Mouse (Mus musculus) embryo, embryonic 11 days (tissue): ENCODE data around the gene Gm6525.

Experiments
- DNase-seq: peaks from one replicate; pipeline ENCODE4 v3.0.0-alpha.2; 2015

The Gm6525 gene

DNA sequence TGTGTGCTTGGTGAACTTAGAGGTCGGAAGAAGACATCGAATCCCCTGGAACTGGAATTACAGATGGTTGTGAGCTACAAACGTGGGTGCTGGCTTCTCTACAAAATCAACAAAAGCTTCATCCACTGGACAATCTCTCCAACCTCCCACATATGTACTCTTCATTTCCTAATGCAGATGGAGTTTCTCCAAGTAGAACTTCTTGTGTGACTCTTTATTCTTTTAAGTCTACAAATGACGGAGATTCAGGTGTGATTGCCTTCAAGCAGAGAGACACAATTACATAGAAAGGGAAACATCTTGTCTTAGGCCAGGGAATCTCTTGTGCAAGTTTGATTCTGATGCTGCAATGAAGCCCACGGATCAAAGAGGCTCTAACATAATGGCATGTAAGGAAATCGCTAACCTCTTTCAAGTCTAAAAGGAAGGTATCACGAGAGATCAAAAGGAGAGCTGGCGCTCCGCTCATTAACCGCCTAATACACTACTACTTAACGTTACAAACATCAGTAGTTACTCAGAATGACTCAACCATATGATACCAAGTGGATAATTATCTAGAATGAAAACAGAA, at the start of gene Gm6525:
Gene Gm6525 (plus strand): TSS at position 524 of the 574 bp plus-strand sequence.
- no peak for DNase-seq

GRCm38 (mm10) chr3:84125704-84126289, 48.1 kb upstream of the Gm6525 start:
- no peak for DNase-seq

DNA sequence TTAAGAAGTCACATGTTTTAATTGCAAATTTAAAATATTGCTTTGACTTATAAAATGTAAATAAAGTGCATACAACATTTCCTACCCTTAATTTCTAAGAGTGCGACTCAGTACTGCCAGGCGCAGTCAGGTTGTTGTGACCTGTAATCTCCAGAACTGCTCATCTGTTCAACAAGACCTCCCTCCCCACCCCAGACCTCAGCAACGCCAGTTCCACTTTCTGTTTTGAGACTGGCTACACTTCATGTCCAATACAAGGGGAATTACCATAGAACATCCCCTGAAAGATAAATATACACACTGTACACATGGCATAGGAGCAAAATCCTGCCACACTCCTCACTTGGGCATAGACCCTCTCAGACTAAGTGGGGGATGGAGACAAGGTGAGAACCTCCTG, 47.2 kb upstream of the Gm6525 start:
- DNase-seq = no peak

DNA sequence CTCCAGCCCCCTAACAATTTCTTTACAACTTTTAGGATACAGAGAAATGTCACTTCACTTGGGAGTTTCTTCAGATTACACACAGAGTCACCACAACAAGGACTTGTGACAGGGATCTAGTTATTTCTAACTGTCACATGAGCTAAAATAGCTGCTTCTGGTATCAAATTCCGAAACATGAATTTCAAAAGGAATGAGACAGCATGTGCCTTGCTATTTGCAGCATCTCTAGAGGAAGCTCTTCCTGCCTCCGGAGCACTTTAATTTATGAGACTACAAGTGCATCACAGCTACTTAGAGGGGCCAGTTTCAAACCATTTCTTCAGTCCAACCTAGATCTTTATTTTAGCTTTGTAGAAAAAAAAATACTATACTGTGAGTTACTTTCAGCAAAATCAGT, 46.5 kb upstream of the Gm6525 start:
- no peak for DNase-seq

DNA sequence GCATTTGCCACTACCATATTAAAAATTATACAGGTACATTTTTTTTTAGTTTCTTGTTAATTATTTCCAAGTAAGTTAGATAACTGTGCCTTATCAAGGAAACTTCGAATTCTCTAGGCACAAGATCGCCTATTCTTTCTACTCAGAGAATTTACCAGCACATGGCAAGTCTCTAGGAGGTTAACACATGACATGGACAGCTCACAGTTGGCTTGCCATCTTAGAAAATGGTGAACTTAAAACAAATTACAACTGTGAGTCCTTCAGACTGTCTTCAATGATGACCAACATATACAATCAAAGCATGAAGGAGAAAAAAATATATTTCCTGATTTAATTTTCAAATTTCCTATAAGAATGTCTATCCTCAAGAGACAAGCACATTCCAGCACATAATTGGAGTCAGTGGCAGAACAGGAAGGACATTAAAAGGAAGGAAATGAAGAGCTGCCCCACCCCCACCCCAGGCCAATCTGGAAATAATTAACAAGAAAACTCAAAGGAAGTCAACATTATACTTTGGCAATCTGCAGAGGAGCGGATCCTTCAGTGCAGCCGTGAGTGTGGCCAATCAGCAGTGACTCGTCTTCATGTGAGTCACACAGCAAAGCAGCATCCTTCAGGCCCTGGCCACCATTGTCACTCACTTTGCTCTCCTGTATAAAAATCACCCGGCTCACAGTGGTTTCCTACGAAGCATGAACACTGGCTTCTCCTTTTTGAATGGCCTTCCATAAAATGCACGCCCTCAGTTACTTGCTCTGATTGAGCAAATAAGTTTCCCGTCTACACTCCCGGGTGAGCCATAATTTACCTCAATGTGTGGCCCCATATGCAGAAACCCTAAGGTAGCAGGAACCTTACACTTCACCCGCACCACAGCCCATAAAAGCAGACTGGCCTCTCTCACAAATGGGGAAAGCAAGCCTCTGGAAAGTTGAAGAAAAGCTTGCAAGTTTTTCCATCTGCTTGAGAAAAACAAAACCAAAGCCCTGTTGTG, 44.7 kb upstream of the Gm6525 start:
- peak; percentile 43 for DNase-seq

- DNase-seq = no peak
These were observed 43.1 kb upstream of the Gm6525 start for GRCm38 (mm10) chr3:84130776-84131175.

- no peak for DNase-seq
These were observed 42.5 kb upstream of the Gm6525 start for GRCm38 (mm10) chr3:84131369-84131768.

- DNase-seq = peak; percentile 54
These were observed 38.5 kb upstream of the Gm6525 start for GRCm38 (mm10) chr3:84135387-84135786.

DNA sequence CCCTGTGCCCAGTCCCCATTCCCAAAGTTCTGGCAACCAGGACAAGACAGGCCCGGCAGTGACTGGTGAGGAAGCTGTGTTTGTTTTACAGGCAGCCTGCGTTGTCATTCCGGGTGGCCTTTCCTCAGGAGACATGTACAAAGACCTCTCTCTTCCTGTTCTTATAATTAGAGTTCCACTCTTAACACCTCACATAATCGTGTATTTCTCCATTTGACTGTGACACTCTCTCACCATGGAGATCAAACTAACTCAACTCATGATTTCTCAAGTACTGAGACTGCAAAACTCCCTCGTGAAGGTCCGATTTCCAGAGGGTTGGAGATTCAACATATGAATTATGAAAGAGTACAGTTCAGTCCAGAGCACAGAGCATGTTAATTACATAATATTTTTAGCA, 38.0 kb upstream of the Gm6525 start:
- DNase-seq = no peak

DNA sequence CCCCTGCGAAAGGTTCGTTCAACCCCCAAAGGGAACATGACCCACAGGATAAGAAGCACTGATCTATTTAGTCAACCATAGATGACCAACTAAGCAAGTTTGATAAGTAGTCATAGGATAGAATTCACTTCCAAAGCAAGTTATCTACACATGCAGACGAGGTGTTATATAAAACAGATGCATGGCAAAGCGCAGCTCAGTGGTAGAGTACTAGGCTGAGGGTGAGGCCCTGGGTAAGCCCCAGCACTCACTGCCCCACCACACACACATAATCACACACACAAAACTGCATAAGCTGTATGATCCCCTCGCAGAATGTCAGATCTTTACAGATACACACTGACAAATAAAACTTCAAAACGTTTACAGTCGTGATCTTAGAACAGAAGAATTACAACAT, 37.4 kb upstream of the Gm6525 start:
- DNase-seq = no peak

GRCm38 (mm10) chr3:84140947-84141346, 33.0 kb upstream of the Gm6525 start:
- peak; percentile 73 for DNase-seq

GRCm38 (mm10) chr3:84149831-84150230, 24.1 kb upstream of the Gm6525 start:
- no peak for DNase-seq

DNA sequence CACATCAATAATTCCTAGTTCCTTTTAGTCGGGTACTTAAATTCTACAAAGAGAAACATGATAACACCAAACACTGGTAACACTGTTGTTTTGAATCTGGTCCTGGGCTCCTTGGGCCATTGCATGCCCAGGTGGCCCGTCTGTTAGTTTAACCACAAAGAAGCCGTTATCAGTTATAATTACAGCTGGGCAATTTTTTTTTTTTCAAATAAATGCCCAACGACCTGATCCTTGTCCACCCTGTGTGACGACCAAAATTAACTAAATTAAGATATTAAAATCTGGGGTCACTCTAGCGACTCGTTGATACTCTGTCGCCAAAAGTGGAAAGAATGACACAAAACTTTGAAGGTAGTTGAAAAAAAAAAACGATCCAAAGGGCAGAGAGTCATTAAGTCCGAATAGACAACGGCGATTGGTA, 19.2 kb upstream of the Gm6525 start:
- no peak for DNase-seq

DNA sequence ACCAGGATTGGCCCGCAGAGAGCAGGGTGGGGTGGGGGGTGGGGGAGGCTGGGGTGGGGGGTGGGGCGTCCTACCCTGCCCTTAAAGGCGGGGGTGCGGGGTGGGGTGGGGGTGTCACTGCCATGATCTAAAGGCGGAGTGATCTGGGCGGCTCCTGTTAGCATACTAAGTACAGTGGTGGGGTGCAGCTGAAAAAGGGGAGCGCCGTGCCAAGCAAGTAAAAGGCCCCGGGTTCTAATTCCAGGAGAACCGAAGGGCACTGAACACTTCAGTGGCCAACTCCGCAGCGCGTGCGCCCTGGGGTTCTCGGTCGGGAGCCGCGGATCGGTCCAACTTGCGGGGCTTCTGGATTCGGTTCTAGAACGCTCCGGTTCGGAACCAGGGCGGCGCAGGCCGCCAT, 18.8 kb upstream of the Gm6525 start:
- peak; percentile 66 for DNase-seq

DNA sequence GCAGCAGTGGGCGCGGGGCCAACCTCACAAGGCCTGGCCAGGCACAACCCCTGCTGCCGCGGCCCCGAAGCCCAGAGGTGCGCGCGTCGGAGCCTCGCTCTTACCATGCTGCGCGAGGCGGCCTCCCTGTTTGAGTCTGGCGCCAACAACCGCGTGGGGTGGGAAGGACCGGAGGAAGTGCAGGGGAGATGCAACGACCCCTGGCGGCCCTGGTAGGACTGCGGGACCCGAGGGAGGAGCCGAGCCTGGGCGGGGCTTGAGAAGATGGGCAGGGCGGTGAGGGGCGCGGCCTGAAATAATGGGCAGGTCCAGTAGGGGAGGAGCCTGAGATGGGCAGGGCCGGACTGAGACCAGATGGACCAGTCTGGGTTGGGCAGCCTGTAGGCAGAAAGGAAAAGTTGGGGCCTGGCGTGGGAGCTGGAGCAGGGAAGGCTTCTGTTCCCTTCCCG, 18.3 kb upstream of the Gm6525 start, which contains the start of gene Mnd1:
Gene Mnd1 (minus strand): TSS at position 229 of the 449 bp plus-strand sequence.
- peak; percentile 98 for DNase-seq

DNA sequence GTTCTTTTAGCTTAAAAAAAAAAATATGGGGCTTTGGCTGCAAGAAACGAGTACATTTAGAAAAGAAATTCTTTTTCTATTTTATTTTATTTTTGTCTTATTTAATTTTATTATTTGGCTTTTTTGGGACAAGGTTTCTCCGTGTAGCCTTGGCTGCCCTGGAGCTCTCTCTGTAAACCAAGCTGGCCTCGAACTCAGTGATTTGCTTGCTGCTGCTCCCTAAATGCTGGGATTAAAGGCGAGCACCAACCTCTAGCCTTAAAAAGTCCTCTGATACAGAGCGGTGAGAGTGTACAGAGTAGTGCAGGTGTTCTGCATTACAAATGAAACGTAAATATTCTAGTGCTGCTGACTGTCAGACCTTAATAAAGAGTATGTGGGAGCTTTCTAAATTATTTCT, 17.8 kb upstream of the Gm6525 start:
- DNase-seq = no peak

DNA sequence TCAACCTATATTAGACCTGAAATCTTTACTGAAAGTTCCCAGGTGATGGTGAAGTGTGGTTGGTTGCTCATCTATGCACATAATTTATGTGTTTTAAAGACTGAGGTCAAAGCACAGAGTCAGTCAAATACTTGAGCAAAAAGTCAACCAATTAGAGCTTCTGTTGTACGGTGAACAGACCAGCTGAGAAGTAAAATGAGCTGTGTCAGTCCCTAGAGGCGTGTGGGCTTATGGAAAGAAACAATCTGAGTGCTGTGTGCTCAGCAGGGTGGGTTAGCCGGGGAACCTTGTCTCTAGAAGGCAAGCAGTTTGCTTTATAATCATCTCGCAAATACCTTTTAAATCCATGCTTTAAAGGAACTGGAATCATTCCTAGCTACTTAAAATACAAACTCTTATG, 16.9 kb upstream of the Gm6525 start:
- DNase-seq = peak; percentile 31

- DNase-seq = no peak
These were observed 16.1 kb upstream of the Gm6525 start for GRCm38 (mm10) chr3:84157559-84158350.

DNA sequence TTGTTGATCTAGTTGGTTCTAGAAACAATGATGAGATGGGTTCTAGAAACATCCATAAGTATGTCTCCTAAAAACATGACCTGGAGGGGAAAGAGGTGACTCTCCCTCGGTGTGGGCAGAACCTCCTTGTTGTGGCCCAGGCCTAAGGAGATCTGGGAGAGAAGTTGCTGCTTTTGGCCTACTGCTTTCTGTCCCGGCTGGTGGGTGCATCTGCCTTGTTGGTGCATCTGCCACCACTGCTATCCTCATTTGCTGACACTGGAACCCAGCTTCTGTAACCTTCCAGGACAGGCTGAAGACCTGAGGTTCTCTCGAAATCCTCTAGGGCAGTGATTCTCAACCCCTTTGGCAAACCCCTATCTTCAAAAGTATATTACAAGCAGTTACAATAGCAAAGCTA, 8.5 kb upstream of the Gm6525 start:
- DNase-seq = no peak

- no peak for DNase-seq
These were observed 7.8 kb upstream of the Gm6525 start for GRCm38 (mm10) chr3:84166073-84166472.

DNA sequence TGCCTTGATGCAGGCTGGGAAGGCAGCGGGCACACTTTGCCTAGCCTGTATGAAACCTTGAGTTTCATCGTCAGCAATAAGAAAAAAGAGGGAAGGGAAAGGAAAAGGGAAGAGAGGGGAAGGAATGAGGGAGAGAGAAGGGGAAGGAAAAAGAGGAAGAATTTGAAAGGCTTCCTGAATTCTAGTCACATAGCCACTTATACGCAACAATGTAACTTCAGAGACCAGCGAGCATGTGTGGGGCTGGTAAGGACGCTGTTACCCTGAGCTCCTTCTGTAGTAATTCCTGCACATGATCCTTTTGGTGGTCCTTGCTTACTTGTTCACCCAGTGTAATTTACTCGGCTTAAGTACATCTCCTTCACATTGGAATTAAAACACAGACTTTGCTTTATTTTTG, 5.0 kb upstream of the Gm6525 start:
- no peak for DNase-seq

DNA sequence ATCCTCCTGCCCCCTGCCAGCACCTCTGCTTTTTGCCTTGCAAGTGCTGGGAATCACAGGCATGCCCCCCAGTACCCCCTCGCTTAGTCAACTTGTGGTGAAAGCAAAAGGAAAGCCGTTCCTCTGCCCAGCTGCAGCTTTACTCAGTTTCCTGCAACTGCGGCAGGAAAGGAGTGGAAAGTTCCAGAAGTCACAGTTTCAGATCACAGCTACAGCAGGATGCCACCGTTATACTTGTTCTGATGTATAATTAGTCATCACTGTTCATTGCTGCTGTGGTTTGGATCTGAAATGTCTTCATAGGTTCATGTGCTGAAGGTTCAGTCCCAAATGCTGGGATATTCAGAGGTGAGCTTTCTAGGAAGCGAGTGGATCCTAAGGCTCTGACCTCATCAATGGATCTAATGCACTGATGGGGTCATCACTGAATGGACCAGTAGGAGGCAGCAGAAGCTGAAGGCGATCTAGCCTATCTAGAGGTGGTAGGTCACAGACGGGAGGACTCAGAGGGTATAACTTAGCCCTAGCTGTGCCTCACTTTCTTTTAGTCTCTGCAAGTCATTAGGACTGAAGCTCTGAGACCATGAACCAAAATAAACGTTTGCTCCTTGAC, 4.4 kb upstream of the Gm6525 start:
- DNase-seq = peak; percentile 17
